Mouse (Mus musculus): ENCODE data around the gene Sh3bp1. TPM values are rescaled to one million over a fixed set of nuclear protein-coding genes. Genes with fewer than 3 reads are reported as not detected.

The Sh3bp1 gene
- polyA plus RNA-seq, 1 experiment from 2014 or later, result 19.5 TPM

GRCm38 (mm10) chr15:78863852-78864253 is 35.7 kb upstream of the Sh3bp1 start:
- Histone ChIP-seq H3K4me2 (no peak overlapping the region), H3K9ac (no peak overlapping the region), H3K4me3 (no peak overlapping the region), H3K27me3 (replicated peaks) (no peaks in the 10 kb centered on the region), H3K4me1 (peaks cover 29% of the 10 kb centered on the region), H3K27ac (replicated peaks) (no peak overlapping the region), H3K36me3 (no peaks in the 10 kb centered on the region), H3K9me3 (no peaks in the 10 kb centered on the region)
- ATAC-seq (ENCODE audit: extremely low read depth, insufficient number of reproducible peaks, low FRiP score, low TSS enrichment), result no peak
- 49% methylated on average over 13 of the region's 13 CpGs for WGBS

- peak overlapping the region; percentile 84 for H3K27ac ChIP-seq (replicated peaks)
- H3K4me1 ChIP-seq, result peaks cover 19% of the 10 kb centered on the region
- no peaks in the 10 kb centered on the region for H3K9me3 ChIP-seq
- peak overlapping the region; percentile 11; the same call in 1 of the 2 replicates for H3K4me2 ChIP-seq
- no peak overlapping the region for H3K4me3 ChIP-seq
- ATAC-seq (ENCODE audit: extremely low read depth, insufficient number of reproducible peaks, low FRiP score, low TSS enrichment), result no peak
- 32% methylated on average over 9 of the region's 9 CpGs for WGBS
- H3K27me3 ChIP-seq (replicated peaks), result no peaks in the 10 kb centered on the region
- H3K36me3 ChIP-seq, result no peaks in the 10 kb centered on the region
- H3K9ac ChIP-seq, result peak overlapping the region; percentile 6; the same call in 1 of the 2 replicates
These were observed 31.2 kb upstream of the Sh3bp1 start for GRCm38 (mm10) chr15:78868398-78868797.

GRCm38 (mm10) chr15:78868826-78869233 is 30.7 kb upstream of the Sh3bp1 start:
- peak overlapping the region; percentile 11; the same call in 1 of the 2 replicates for H3K4me2 ChIP-seq
- no peak for ATAC-seq (ENCODE audit: extremely low read depth, insufficient number of reproducible peaks, low FRiP score, low TSS enrichment)
- no peaks in the 10 kb centered on the region for H3K9me3 ChIP-seq
- peaks cover 18% of the 10 kb centered on the region for H3K4me1 ChIP-seq
- H3K9ac ChIP-seq, result peak overlapping the region; percentile 6; the same call in 1 of the 2 replicates
- H3K4me3 ChIP-seq, result no peak overlapping the region
- H3K36me3 ChIP-seq, result no peaks in the 10 kb centered on the region
- 66% methylated on average over 7 of the region's 7 CpGs for WGBS
- H3K27me3 ChIP-seq (replicated peaks), result no peaks in the 10 kb centered on the region
- H3K27ac ChIP-seq (replicated peaks), result peak overlapping the region; percentile 84

GRCm38 (mm10) chr15:78869775-78870174 is 29.8 kb upstream of the Sh3bp1 start:
- no peak overlapping the region for H3K27ac ChIP-seq (replicated peaks)
- no peaks in the 10 kb centered on the region for H3K36me3 ChIP-seq
- H3K4me3 ChIP-seq, result no peak overlapping the region
- H3K4me1 ChIP-seq, result peaks cover 17% of the 10 kb centered on the region
- H3K9ac ChIP-seq, result no peak overlapping the region
- ATAC-seq (ENCODE audit: extremely low read depth, insufficient number of reproducible peaks, low FRiP score, low TSS enrichment), result no peak
- H3K4me2 ChIP-seq, result no peak overlapping the region
- 25% methylated on average over 6 of the region's 6 CpGs for WGBS
- no peaks in the 10 kb centered on the region for H3K27me3 ChIP-seq (replicated peaks)
- no peaks in the 10 kb centered on the region for H3K9me3 ChIP-seq

- H3K9ac ChIP-seq, result 0 out of 2 replicates have a peak overlapping the region, but pooled peaks have one; percentile 10
- no peaks in the 10 kb centered on the region for H3K9me3 ChIP-seq
- H3K4me2 ChIP-seq, result no peak overlapping the region
- H3K4me3 ChIP-seq, result no peak overlapping the region
- H3K4me1 ChIP-seq, result peaks cover 33% of the 10 kb centered on the region
- no peak overlapping the region for H3K27ac ChIP-seq (replicated peaks)
- H3K27me3 ChIP-seq (replicated peaks), result no peaks in the 10 kb centered on the region
- H3K36me3 ChIP-seq, result no peaks in the 10 kb centered on the region
- WGBS, result 47% methylated on average over 5 of the region's 5 CpGs
- no peak for ATAC-seq (ENCODE audit: extremely low read depth, insufficient number of reproducible peaks, low FRiP score, low TSS enrichment)
These were observed 27.5 kb upstream of the Sh3bp1 start for GRCm38 (mm10) chr15:78872021-78872608.

GRCm38 (mm10) chr15:78873803-78874435 is 25.6 kb upstream of the Sh3bp1 start:
- Histone ChIP-seq H3K4me1 (peaks cover 32% of the 10 kb centered on the region), H3K36me3 (no peaks in the 10 kb centered on the region), H3K9ac (peak overlapping the region; percentile 57; the same call in 1 of the 2 replicates), H3K4me2 (no peak overlapping the region), H3K4me3 (no peak overlapping the region), H3K27me3 (replicated peaks) (no peaks in the 10 kb centered on the region), H3K9me3 (no peaks in the 10 kb centered on the region), H3K27ac (replicated peaks) (no peak overlapping the region)
- ATAC-seq (ENCODE audit: extremely low read depth, insufficient number of reproducible peaks, low FRiP score, low TSS enrichment), result no peak
- 41% methylated on average over 13 of the region's 13 CpGs for WGBS

- Histone ChIP-seq H3K9ac (no peak overlapping the region), H3K27ac (replicated peaks) (no peak overlapping the region), H3K4me3 (no peak overlapping the region), H3K27me3 (replicated peaks) (no peaks in the 10 kb centered on the region), H3K36me3 (peaks cover 4% of the 10 kb centered on the region; the same call in 1 of the 2 replicates), H3K4me1 (peaks cover 40% of the 10 kb centered on the region), H3K9me3 (no peaks in the 10 kb centered on the region), H3K4me2 (no peak overlapping the region)
- ATAC-seq (ENCODE audit: extremely low read depth, insufficient number of reproducible peaks, low FRiP score, low TSS enrichment), result no peak
- WGBS, result 69% methylated on average over 8 of the region's 8 CpGs
These were observed 24.6 kb upstream of the Sh3bp1 start for GRCm38 (mm10) chr15:78874989-78875388.

GRCm38 (mm10) chr15:78875537-78875936 is 24.0 kb upstream of the Sh3bp1 start:
- H3K4me1 ChIP-seq, result peaks cover 46% of the 10 kb centered on the region
- H3K27ac ChIP-seq (replicated peaks), result peak overlapping the region; percentile 99
- peak overlapping the region; percentile 71; the same call in 1 of the 2 replicates for H3K4me3 ChIP-seq
- H3K4me2 ChIP-seq, result peak overlapping the region; percentile 78
- H3K9ac ChIP-seq, result peak overlapping the region; percentile 98; the same call in 1 of the 2 replicates
- WGBS, result 71% methylated on average over 5 of the region's 5 CpGs
- no peaks in the 10 kb centered on the region for H3K27me3 ChIP-seq (replicated peaks)
- peaks cover 9% of the 10 kb centered on the region; the same call in 1 of the 2 replicates for H3K36me3 ChIP-seq
- ATAC-seq (ENCODE audit: extremely low read depth, insufficient number of reproducible peaks, low FRiP score, low TSS enrichment), result no peak
- no peaks in the 10 kb centered on the region for H3K9me3 ChIP-seq

GRCm38 (mm10) chr15:78876258-78876696 is 23.3 kb upstream of the Sh3bp1 start:
- H3K4me2 ChIP-seq, result peak overlapping the region; percentile 78
- H3K27me3 ChIP-seq (replicated peaks), result no peaks in the 10 kb centered on the region
- peaks cover 15% of the 10 kb centered on the region for H3K36me3 ChIP-seq
- H3K4me3 ChIP-seq, result peak overlapping the region; percentile 71
- H3K9me3 ChIP-seq, result no peaks in the 10 kb centered on the region
- ATAC-seq (ENCODE audit: extremely low read depth, insufficient number of reproducible peaks, low FRiP score, low TSS enrichment), result no peak
- peak overlapping the region; percentile 98 for H3K9ac ChIP-seq
- peaks cover 48% of the 10 kb centered on the region for H3K4me1 ChIP-seq
- WGBS, result under 1% methylated on average over 17 of the region's 17 CpGs
- peak overlapping the region; percentile 99 for H3K27ac ChIP-seq (replicated peaks)

GRCm38 (mm10) chr15:78876991-78877809 is 22.4 kb upstream of the Sh3bp1 start, which contains the start of gene Gga1:
Gene Gga1, plus strand, starts transcription at chr15:78877190.
- H3K9me3 ChIP-seq, result no peaks in the 10 kb centered on the region
- H3K27ac ChIP-seq (replicated peaks), result peak within 1 kb of the TSS; percentile 99
- ATAC-seq (ENCODE audit: extremely low read depth, insufficient number of reproducible peaks, low FRiP score, low TSS enrichment), result peak; percentile 88
- peaks cover 25% of the 10 kb centered on the region for H3K36me3 ChIP-seq
- H3K4me3 ChIP-seq, result peak within 1 kb of the TSS; percentile 71
- peak within 1 kb of the TSS; percentile 78 for H3K4me2 ChIP-seq
- H3K4me1 ChIP-seq, result peaks cover 48% of the 10 kb centered on the region
- H3K27me3 ChIP-seq (replicated peaks), result no peaks in the 10 kb centered on the region
- peak within 1 kb of the TSS; percentile 98 for H3K9ac ChIP-seq
- under 1% methylated on average over 84 of the region's 95 CpGs for WGBS

GRCm38 (mm10) chr15:78877810-78878390 is 21.7 kb upstream of the Sh3bp1 start:
- ATAC-seq (ENCODE audit: extremely low read depth, insufficient number of reproducible peaks, low FRiP score, low TSS enrichment), result peak; percentile 9; the same call in 1 of the 2 replicates
- whole genome bisulfite sequencing, result 0% methylated on average over 17 of the region's 17 CpGs
- H3K4me2 ChIP-seq, result peak overlapping the region; percentile 78
- peak overlapping the region; percentile 98 for H3K9ac ChIP-seq
- H3K27ac ChIP-seq (replicated peaks), result peak overlapping the region; percentile 99
- peaks cover 48% of the 10 kb centered on the region for H3K4me1 ChIP-seq
- no peaks in the 10 kb centered on the region for H3K27me3 ChIP-seq (replicated peaks)
- H3K36me3 ChIP-seq, result peaks cover 32% of the 10 kb centered on the region
- peak overlapping the region; percentile 71 for H3K4me3 ChIP-seq
- no peaks in the 10 kb centered on the region for H3K9me3 ChIP-seq
